Mouse (Mus musculus): ENCODE results near the gene Ifna2.

Gene Ifna2

DNA sequence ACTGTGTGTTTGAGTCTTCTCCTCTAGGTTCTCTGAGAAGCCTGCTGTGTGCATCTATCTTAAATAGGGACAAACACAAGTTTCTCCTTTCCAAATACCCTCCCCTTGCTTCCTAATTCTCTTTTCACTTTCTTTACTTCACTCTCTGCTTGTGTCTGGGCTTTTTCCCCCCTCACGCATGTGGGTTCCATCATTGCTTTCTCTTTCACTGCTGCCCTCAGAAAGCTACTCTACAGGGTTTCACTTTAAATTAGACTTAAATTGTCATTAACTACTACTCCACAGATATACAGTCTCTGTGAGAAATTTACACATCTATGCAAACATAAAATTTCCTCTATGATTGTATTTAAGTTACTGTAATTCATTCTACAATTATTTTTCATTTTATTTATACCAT lies at the start of gene Ifna2:
Gene Ifna2, minus strand, starts transcription at position 101 of the 400 bp plus-strand sequence.
- no peak for DNase-seq (ENCODE audit: low spot score in 2 of 2)

DNA sequence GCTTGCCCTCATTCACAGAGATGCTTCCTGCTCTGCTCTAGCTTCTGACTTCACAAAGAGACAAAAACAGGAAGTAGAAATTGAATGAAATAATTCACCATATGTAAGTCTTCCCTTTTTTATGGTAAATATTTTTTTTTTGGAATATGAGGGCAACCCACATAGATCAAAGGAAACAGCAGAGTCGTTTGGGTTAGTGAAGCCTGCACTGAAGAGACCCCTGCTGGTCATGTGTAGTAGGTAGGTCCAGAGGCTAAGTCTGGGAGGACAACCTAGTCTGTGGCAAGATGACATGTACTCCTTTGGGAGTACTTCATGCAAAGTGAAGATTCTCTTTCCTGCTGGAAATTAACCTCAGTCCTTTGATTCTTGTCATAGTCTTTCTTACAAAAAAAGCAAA lies 43.6 kb upstream of the Ifna2 start:
- DNase-seq (ENCODE audit: low spot score in 2 of 2) = peak; percentile 35 to 43

DNA sequence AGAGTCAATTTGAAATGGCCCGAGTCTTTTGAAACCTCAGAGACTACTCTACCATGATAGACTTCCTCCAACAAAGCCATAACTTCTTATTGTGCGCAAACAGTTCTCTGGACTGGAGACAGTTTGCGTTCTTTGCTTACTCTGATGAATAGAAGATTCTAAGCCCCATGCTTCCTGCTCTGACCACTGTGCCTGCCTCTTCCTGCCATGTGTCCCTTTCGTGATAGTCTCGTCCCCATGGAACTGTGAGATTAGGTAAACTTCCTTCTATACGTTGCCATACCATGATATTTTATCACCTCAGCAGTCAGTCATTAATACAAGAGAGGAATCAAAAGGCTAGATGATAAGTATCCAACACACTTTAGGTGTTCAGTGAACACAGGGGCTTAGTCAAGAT lies 43.0 kb upstream of the Ifna2 start:
- DNase-seq (ENCODE audit: low spot score in 2 of 2) = peak; percentile 30 to 36

DNA sequence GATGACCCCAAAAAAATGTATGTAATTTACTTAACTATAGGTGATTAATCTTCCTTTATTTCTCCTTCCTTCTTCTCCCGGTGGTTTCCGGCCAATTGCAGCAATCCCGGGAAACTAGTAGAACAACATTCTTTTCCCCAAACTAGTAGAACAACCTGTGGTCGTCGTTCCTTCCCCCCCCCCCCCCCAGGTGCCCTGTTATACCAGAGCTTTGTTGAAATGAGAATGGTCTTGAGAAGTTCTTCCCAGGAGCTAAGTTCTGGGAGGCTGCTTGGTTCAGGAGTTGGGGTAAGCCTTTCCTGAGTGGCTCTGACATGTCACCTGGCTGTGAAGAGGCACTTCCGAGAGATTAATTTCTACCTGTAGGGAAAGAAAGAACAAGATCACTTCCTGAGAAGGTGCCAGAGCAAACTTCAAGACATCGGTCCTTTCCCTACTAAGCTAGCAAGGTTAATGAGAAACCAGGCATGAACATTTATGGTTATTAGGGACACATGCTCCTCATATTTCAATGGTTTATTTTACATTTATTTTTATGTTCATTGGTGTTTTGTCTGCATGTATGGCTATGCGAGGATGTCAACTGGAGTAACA lies 39.9 kb upstream of the Ifna2 start:
- no peak for DNase-seq (ENCODE audit: low spot score in 2 of 2)

DNA sequence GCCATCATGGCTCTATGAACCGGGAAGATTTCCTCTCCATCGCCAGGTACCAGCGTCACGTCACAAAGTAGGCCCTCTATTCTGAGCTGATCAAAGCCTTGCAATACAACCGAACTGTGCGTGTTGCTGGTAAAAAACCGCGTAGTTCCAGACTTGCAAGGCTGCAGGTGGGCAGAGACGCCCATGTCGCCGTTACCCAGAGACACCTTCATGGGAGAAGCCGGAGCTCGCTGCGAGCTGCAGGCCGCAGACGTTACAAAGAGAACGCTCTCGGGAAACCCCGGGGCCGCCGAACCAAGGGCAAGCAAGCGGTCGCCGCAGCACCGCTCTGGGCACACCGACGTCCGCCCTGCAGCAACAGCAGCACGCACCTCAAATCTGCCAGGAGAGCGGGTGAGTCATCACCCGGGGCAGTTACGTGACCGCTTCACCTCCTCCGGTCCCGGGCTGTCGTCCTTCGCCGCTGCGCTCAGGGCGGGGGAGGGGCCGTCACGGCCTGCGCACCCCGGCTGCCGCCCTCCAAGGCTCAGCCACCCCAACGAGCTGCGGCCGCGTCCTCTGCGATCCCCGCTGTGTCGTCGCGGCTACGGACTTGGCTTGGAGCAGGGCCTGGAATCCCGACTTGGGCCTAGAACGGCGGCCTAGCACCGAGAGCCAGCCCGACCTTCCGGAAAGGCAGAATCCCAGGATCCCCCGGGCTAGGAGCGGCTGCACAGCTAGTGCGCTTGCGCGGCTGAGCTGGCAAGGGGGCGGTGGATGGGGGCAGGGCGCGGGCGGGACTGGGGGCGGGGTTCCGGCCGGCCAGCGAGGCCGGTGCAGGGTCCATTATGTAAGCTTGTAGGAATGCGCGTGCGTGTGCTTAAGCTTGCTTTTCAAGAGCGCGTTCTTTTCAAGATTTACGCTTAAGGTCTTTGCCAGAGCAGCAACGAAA lies 38.3 kb upstream of the Ifna2 start, which contains the start of the genes Gm26566 and Klhl9:
Gene Gm26566, plus strand, starts transcription at position 15 of the 931 bp plus-strand sequence.
Gene Klhl9, minus strand, starts transcription at position 675 of the 931 bp plus-strand sequence.
- DNase-seq (ENCODE audit: low spot score in 2 of 2) = peak; percentile 83 to 85

DNA sequence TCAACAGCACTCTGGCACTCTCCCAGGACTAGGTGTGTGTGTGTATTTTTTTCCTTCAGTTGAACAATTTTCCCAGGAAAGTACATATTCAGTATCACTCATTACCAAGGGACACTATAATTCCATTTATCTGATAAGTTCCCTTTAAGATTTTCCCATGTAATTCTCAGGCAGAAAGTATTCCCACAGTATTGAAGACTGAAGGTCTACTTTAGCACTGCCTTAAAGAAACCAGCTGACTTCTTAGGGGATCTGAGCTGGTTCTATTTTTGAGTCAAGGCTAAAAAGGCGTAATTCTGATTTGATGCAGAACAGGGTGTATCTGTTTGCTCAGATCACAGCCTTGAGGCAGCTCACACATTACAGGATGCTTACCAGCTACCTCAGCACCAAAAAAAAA lies 35.0 kb upstream of the Ifna2 start:
- DNase-seq (ENCODE audit: low spot score in 2 of 2) = no peak

DNA sequence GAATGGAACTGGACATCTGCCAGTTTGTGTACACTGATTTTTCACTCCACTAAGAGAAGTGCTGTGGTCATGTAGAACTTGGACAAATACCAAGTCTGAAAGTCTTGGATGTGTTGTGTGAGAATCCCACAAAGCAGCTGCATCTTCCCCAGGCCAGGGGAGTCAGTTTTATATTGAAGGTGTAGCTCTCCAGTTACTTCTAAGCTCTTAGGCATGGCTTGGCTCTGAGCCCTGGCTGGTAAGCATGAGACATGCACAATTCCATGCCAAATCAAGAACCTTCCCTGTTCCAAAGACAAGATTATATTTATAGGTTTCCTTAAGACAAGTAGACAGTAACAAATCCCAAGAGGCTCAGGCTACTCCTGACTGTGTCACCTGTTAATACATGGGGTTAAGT lies 31.3 kb upstream of the Ifna2 start:
- no peak for DNase-seq (ENCODE audit: low spot score in 2 of 2)

DNA sequence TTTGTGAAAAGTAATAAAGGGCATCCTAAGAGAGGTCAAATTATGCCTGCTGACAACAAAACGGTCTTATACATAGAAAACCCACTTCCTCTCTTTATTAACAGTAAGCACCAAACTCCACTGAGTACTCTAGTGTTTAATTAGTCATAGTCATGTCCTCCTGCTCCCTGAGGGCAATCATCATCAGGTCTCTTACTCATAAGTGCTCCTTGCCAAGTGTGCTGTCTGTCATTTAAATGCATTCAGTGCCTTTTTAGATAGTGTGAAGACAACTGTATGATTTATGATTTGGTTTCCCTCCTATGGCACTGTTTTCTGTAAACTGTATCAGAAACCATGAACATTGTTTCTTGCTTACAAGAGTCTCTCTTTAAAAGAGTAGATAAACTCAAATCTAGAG lies 30.6 kb upstream of the Ifna2 start:
- no peak for DNase-seq (ENCODE audit: low spot score in 2 of 2)

DNA sequence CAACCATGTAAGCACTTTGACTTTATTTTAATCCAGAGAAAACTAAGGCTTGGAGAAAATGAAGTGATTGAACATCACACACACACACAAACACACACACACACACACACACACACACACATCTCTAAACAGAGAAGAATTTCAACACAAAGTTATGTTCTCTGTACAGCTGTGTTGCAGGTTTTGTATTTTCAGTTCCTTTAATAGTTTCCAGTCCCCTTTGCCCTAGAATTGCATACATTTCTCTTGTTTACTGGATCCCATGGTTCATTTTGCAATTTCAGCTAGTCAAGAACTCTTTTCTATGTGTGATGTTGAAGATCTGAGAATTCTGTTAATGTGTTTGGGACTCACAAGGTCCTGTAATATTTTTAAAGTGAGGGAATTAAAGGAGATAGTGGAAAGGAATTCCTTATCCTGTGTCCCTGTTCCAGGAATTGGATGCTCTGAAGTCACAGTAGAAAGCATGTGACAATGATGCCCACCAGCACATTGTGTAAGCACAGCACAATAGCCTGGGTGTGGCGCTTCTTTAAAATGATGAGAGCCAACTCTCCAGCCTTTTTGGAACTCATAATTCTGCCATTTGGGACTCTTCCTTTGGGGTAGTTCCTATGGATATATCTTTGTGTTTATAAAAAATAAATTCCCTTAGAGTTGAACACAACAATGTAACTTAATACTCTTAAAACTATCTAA lies 23.6 kb upstream of the Ifna2 start:
- peak in 1 of 2 experiments; percentile 16 for DNase-seq (ENCODE audit: low spot score in 2 of 2)

DNA sequence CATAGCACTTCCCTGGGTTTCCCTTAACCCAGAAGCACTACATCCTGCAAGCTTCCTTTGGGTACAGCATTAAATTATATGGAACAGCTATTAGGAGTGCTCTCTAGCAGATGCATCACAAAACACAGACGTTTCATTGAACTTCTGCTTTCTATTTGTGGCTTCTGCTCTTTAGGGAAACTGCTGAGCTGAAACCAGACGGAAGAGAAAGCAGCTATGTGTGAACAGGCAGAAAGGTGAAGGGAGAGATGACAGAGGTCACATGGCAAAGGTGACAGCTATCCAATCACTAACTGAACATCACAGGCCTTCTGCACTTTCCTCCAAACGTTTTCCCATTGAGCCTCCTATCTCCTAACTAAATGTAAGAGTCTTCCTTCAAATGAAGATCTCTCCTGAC lies 22.2 kb upstream of the Ifna2 start:
- peak; percentile 65 to 66 for DNase-seq (ENCODE audit: low spot score in 2 of 2)

DNA sequence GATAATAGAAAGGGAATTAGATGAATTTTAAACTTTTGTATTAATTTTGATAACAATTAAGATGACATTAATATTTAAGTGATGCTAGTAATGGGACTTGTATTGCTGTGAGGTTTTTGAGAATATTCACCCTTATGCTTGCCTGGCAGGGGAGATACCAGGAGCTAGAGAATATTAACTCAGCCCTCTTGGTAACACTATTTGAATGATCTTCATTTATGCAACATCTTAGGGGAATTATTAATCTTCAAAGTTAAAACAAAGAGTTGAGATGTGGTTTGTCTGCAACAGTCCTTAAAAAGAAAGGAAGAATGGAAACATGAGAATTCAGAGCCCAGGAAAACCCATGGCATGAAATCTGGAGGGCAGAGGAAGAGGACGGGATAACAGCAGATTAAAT lies 15.6 kb upstream of the Ifna2 start:
- DNase-seq (ENCODE audit: low spot score in 2 of 2) = no peak

DNA sequence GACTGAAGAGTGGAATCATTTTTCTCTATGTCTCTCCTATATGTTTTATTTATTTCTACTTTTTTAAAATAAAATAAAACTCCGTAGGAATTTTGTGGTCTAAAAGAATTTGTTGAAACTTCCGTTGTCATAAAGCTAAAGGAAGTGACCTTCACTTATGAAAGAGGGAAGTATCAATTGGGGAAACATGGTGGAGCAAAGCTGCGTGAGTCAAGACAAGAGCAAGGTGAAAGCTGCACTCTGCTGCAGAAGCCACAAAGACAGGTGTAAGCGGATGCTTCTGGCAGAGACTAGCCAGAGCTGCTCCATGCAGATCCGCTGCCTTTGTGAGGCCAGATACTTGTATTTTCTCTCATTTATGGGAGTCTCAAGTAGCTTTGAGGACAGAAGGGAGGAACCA lies 15.1 kb upstream of the Ifna2 start:
- no peak for DNase-seq (ENCODE audit: low spot score in 2 of 2)

DNA sequence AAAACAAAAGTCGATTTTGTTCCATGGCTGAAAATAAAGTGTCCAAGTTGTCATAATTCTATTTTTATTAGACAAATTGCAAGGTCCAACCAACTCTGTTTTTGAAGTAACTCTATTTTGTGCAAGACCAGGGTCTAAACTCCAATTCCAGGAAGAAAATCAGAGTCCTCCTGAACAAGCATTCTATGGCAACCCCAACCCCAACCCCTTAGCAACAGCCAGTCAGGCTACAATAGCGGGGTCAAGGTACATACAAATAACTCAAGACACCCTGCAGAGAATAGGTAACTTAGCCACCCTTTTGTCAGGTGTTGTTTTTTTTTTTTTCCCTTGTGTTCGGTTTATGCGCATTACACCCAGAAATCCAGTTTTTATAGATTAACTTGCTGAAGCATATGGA lies 14.0 kb upstream of the Ifna2 start:
- no peak for DNase-seq (ENCODE audit: low spot score in 2 of 2)

DNA sequence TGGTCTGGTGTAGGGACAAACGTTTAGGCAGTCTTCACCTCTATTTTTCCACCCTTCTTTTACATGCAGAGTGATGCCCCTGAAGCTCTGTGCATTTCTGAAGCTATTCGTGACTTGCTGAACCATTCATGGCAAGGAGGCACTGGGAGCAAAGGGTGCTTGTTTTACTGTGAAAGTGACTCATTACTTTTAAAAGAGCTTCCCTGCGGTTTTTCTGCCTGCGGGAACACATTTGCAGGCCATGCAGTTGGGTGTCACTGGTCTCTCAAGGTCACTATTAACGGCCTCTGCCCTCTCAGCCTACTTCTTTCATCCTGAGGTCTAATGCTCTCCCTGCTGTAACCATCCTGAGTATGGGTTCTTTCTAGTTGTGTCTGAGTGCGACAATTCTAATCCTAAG lies 13.4 kb upstream of the Ifna2 start:
- no peak for DNase-seq (ENCODE audit: low spot score in 2 of 2)

DNA sequence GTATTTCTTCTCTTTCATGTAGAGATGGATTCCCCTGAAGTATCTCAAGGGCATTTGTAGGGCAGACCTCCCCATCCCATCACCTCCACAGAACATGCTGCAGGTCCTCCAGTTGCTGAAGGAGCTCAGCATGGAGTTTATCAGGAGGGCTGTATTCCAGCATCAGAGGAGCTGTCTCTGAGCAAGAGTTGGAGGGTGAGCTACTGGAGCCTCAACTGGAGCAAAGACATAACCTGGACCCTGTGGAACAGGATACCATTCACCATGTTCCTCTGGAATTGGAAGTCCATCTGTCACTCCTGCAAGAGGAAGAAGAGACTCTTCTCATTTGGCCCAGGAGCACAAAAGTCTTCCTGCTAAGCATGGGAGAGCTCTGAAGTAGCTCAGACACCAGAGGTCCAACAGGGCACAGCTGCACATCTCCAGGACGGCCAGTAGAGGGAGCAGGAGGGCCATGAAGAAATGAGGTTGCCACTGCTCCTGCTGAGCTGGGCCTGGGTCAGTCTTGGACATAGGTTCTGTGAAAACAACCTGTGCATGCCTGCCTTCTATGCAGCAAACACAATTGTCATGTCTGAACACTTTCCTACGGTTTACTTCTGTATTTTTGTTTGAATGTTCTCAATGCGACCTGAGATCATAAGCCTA lies 12.6 kb upstream of the Ifna2 start:
- peak; percentile 69 to 71 for DNase-seq (ENCODE audit: low spot score in 2 of 2)

DNA sequence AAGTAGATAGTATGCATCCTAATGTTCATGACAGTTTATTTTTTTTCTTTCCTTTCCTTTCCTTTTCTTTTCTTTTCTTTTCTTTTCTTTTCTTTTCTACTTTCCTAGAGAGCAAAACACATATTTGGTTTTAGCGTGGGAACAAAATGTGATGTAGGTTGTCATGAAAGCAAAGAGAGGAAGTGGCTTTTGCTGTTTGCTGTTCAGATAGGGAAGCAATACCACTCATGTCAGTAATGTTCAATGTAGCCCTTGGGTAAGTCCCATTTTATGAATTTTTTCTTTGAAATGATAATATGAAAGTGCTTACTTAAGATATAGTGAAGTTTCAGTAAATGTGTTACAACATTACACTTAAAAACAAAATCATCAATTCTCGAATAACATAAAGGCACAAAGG lies 9.7 kb upstream of the Ifna2 start:
- DNase-seq (ENCODE audit: low spot score in 2 of 2) = no peak

DNA sequence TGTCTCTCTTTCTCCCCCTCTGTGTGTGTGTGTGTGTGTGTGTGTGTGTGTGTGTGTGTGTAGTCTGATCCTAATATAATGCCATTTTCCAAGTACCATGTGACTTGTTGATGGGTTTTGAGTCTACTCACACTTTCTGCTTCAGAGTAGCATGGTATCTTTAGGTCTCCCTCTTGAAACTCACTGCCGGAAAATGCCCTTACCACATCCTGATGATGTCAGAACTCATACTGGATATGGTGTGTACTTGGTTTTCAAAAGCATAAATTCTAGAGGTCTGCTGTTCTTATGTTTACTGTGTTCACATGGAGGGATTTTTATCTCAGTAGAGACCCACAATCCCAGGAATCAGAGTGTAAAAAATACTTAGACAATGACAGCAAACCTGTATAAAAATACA lies 8.8 kb upstream of the Ifna2 start:
- DNase-seq (ENCODE audit: low spot score in 2 of 2) = no peak

DNA sequence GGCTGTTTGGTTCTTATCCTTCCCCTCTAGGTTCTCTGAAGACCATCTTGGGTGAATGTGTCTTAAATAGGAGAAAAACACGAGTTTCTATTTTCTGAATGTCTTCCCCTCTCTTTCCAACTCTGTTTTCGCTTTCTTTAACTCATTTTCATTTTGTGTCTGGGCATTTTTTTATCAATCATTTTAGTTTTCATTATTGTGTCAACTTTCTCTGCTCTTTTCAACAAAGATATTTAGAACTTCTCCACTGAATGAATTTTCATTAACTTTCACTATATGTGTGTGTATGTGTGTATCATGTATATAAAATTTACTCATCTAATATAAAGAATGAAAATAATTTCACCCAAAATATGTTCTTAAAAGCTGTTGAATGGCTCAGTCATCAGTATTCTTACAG lies 7.5 kb upstream of the Ifna2 start, which contains the start of gene Ifnab:
Gene Ifnab, minus strand, starts transcription at position 101 of the 400 bp plus-strand sequence.
- no peak for DNase-seq (ENCODE audit: low spot score in 2 of 2)

DNA sequence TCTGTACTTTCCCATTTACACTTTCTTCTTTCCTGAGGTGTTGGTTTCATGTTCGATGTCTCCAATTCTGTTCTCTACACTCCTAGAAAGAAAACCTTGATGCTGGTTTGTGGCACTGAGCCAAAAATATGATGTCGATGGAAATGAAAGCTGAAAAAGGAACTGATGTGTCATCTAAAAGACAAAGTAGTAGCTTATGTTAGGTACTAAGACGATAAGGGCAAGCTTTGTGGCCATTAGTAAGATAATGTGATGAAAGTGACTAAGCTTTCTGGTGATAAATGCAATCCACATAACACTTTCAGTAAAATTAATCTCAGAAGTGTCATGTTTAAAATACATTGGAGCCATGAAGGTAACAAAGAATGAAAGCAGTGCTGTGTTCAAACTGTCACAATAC lies 2.4 kb downstream of the Ifna2 start:
- DNase-seq (ENCODE audit: low spot score in 2 of 2) = no peak

DNA sequence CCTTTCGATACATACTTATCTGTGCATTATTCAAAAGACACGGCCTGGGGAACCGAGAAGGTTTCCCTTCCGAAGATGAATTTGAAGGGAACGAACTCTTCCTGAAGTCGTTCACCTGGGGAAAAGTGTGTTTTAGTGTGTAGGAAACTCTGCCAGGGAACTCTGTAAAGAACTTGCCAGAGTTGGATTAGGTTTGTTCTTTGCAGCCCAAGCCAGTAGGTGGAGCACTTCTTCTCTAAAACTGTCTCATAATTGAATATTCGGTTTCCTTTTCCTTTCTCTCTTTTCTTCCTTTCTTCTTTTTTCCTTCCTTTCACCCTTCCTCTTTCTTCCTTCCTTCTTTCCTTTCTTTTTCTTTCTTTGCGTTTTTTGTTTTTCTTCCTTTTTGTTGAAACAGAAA lies 3.4 kb downstream of the Ifna2 start:
- DNase-seq (ENCODE audit: low spot score in 2 of 2) = no peak

DNA sequence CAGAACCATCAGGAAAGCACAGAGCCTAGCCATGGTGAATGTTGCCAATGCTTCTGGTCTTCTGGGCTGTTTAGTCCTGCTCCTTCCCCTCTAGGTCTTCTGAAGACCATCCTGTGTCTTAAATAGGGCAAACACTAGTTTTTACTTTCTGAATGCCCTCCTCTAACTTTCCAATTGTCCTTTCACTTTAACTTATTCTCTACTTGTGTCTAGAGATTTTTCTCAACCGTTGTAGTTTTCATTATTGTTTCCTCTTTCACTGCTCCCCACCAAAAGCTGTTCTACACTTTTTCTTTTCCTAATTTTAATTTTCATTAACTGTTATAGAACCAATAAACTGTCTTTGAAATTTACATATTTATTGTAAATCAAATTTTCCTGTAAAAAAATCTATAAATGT lies 6.9 kb downstream of the Ifna2 start, which contains the start of gene Ifna16:
Gene Ifna16, minus strand, starts transcription at position 101 of the 400 bp plus-strand sequence.
- no peak for DNase-seq (ENCODE audit: low spot score in 2 of 2)

DNA sequence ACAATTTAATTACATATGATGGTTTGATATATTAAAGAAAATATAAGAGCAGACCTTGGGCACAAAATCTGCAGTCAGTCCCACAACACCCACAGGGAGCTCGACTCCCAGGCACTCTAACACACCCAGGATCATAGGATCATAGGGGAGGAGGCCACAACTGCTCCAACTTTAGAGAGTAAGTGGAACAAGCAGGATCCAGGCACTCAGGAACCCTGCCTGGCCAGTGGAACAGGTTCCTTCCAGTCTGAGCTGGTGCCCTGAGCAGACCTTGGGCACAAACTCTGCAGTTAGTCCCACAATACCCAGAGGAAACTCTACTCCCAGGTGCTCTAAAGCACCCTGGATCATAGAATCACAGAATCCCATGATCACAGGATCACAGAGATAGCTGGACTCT lies 28.3 kb downstream of the Ifna2 start:
- no peak for DNase-seq (ENCODE audit: low spot score in 2 of 2)

Data from spleen, postnatal 36 days (tissue).